Mouse (Mus musculus) adrenal gland, adult 8-10 months (tissue): ENCODE measurements around the gene Fam186b. TPM values are rescaled to one million over a fixed set of nuclear protein-coding genes. Genes with fewer than 3 reads are reported as not detected.

Source experiments
- DNase-seq: peaks from one replicate; pipeline ENCODE4 v3.0.0; 2022
- total RNA-seq, 4 experiments: library from RNA; stranded (reverse); gene quantifications; 2 replicates each; pipeline ENCODE4 v1.2.4; 2022

Gene Fam186b
- total RNA-seq, 4 experiments from 2014 or later = 2.6 to 4.5 (median 3.8) TPM

GRCm38 (mm10) chr15:99319411-99319871 lies 23.8 kb upstream of the Fam186b start:
- DNase-seq = no peak

GRCm38 (mm10) chr15:99318861-99319410 lies 23.2 kb upstream of the Fam186b start:
- no peak for DNase-seq

- DNase-seq = no peak
Measured at GRCm38 (mm10) chr15:99318071-99318470, 22.4 kb upstream of the Fam186b start.

- peak; percentile 39 for DNase-seq
Measured at GRCm38 (mm10) chr15:99317267-99317651, 21.6 kb upstream of the Fam186b start.

GRCm38 (mm10) chr15:99316314-99317266 lies 20.9 kb upstream of the Fam186b start:
- DNase-seq = peak; percentile 60

- DNase-seq = no peak
Measured at GRCm38 (mm10) chr15:99314891-99315290, 19.2 kb upstream of the Fam186b start.

- no peak for DNase-seq
Measured at GRCm38 (mm10) chr15:99310617-99311016, 14.9 kb upstream of the Fam186b start.

- no peak for DNase-seq
Measured at GRCm38 (mm10) chr15:99309549-99309948, 13.9 kb upstream of the Fam186b start.

GRCm38 (mm10) chr15:99307476-99307875 lies 11.8 kb upstream of the Fam186b start:
- no peak for DNase-seq

- no peak for DNase-seq
Measured at GRCm38 (mm10) chr15:99296213-99296612, 525 bp upstream of the Fam186b start.

GRCm38 (mm10) chr15:99294813-99295374 lies 794 bp downstream of the Fam186b start, which contains the start of gene Prpf40b:
Gene Prpf40b (plus strand): TSS chr15:99295087.
- DNase-seq = peak; percentile 92

- DNase-seq = no peak
Measured at GRCm38 (mm10) chr15:99294287-99294686, 1.4 kb downstream of the Fam186b start.

- DNase-seq = no peak
Measured at GRCm38 (mm10) chr15:99290586-99290985, 5.1 kb downstream of the Fam186b start.

GRCm38 (mm10) chr15:99285189-99285535 lies 10.5 kb downstream of the Fam186b start:
- DNase-seq = no peak

GRCm38 (mm10) chr15:99284527-99285188 lies 11.0 kb downstream of the Fam186b start:
- DNase-seq = no peak

GRCm38 (mm10) chr15:99283456-99283855 lies 12.2 kb downstream of the Fam186b start:
- DNase-seq = no peak

- DNase-seq = no peak
Measured at GRCm38 (mm10) chr15:99278271-99278670, 17.4 kb downstream of the Fam186b start.

GRCm38 (mm10) chr15:99276095-99276494 lies 19.6 kb downstream of the Fam186b start:
- DNase-seq = no peak

GRCm38 (mm10) chr15:99265679-99266078 lies 30.0 kb downstream of the Fam186b start:
- peak; percentile 47 for DNase-seq

- no peak for DNase-seq
Measured at GRCm38 (mm10) chr15:99264363-99264762, 31.3 kb downstream of the Fam186b start.

- no peak for DNase-seq
Measured at GRCm38 (mm10) chr15:99262702-99263101, 33.0 kb downstream of the Fam186b start.

GRCm38 (mm10) chr15:99259730-99260252 lies 35.9 kb downstream of the Fam186b start:
- peak; percentile 73 for DNase-seq
